Mouse (Mus musculus): ENCODE data around the gene Prickle1.

Gene Prickle1

DNA sequence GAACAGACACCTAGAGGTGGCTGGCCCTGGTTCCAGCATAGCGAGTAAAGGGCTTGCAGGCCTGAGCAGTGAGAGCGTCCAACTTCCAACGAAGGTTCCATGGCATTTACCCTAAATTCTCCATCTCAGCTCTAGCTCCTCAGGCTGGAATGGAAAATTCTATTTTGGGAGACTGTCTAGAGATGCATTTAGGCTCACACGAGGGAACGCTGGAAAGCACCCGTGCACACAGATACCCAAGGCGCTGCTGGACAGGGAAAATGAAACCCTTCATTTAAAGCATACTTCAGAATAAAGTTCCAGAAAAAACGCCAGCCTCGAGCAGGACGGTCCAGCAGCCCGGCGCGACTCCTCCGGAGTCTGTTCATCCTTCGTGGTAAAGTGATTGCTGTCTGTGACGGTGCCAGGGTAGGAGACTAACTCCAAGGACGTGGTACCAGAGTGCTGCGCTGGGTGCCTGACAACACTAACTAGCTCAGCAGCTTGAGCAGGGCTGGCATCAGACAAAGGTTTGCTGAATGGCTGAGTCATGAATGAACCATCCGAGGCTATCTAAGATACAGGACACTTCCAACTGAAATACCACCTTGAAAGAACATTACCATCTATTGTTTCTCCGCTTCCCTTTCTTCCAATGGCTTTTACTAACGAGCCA is 57.0 kb downstream of the Prickle1 start:
- no peak for DNase-seq

DNA sequence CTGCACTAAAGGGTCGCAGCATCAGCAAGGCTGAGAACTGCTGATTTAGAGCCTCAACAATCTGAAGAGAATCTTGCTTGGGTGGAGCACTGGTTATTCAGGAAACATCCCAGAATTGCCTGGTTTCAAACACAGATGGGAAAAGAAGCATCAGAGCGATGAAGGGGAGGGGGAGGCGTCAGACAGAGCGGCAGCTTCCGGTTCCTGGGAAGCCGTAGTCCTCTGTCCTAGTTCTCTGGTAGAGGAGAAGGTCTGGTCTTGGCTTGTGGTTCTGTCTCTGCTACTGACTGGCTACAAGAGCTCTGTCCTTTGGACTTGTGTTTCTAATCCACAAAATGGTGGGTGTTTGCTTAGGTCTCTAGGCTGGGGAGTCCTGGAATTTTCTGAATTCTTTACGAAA is 57.9 kb downstream of the Prickle1 start:
- DNase-seq = no peak

DNA sequence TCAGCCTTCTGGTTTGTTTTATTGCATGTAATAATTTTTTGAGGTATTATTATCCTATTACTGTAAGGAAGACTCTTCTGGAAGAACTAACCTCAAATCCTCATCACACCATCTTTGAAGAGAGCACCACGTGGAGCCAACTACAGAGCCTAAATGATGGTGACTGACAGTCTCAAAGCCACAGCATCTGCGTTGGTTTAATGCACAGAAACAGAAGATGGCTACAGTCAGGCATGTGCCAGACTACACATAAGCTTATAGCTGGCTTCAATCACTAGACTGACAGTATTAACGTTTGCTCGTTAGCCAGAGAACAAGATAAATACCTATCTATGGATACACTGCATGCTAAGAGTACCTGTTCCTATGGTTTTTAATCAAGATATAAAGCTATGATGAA is 59.5 kb downstream of the Prickle1 start:
- DNase-seq = no peak

DNA sequence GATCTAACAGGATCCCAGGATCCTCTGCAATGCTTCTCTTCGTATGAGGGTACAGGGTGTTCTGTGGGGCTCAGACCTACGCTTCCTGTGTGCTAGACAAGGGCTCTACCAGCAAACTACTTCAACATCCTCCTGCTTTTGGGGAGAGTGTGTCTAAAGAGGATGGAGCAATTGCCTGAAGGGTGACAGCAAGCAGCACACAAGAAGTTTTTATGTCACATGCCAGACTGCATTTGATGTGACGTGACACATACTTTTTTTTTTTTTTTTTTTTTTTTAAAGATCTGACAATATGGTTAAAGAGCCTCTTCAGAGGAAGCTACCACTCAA is 65.0 kb downstream of the Prickle1 start:
- DNase-seq = no peak

DNA sequence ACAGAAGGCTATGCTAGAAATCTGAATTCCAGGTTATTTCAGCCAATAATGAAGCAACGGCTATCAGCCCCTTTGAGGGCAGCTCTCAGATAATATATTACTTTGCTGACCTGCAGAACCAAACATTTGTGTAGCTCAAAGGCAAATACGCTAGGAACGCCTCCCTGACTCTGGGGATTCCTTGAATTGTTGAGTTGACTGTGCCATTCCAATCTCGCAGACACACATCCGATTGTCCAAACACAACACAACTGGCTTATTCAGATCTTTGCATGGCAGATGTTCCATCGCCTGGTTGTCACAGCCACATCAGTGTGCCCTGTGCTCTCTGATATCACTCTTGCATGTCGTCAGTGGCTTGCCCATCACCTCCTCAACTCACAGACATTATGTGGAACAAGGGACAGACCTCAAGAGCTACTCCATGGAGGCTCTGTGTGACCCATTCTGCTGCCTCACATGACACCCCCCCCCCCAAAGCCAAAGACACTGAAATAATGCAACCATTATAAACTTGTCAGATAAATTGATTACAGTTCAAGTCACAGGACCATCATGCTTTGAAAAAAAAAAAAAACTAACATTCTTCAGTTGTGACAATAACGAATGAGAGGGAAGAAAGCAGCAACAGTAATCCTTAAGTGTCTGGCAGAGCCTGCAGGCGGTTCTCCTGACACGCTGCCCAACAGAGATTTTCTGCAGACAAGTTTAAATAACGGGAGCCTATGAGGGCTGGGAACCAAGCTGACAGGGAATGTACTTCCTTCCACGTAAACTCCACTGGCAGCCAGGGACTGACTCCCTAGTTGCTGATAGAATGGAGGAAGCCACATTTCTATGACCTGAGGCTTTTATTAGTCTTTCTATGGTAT is 65.6 kb downstream of the Prickle1 start:
- no peak for DNase-seq

DNA sequence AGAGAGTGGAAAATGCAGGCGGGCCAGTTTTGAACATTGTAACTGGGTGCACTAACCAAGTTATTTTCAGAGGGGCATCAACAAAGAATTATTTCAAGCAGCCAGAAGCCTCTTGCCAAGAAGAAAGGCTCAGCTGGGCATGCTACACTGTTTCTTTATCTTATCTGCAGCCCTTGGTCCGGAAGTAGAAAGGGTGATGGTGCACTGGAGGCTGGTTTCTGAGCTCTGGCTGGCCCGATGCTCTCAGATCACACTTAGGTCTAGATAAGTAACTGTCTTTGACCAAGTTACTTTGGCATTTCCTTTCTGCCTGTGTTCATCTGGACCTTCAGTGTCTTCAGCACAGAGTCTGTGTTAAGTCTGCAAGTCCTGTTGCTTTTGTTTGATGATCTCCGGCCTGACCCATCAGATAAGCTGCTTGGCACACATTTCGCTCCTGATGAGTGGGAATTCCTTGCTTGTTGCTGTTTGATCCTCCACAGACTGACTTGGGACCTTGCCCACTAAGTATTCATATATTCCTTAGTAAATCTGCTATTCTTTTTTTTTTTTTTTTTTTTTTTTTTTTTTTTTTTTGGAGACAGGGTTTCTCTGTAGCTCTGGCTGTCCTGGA is 70.3 kb downstream of the Prickle1 start:
- no peak for DNase-seq

DNA sequence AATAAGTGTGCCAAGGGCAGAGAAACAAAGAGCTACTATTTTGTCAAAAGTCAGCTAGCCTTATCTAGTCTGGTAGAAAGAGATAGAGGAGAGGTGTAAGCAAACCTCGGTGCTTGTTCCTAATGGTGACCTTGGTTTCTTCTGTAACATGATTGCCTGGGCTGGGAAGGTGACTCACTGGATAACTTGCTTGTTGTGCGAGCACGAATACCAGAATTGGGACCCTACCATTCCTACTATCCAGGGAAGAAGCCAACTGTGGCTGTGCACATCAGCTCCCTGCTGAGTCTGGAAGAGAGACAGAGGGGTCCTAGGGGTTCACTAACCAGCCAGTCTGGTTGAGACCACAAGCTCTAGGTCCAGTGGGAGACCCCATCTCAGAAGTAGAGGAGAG is 73.9 kb downstream of the Prickle1 start:
- no peak for DNase-seq

DNA sequence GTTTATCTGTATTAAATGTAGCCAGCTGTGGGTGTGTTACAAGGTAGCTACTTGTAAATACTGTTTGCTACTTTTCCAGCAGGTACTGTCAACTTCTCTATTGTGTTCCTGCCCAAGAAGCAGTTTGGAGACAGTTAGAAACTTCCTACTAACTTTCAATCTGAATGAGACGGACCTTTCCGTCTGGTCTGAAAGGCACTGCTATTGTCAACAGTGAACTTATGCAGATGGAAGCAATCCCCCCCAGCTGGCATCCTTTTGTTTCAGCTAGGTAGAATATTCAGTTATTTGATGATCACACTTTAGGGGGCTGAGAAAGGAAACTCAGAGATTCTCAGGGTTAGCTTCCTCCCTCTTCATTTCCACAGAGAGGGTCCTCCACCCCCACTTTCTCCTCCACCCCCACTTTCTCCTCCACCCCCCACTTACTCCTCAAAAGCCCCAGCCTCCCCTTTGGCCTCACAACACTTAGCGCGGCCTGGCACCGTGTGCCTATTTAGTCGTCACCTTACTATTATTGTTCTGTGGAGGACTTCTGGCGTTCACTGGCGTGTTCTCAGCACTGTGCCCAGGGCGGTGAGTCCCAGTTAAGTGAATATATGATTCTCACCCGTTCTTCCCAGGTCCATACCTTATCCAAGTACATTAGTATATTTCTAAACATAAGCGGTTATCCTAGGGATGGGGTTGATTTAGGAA is 74.5 kb downstream of the Prickle1 start:
- no peak for DNase-seq

DNA sequence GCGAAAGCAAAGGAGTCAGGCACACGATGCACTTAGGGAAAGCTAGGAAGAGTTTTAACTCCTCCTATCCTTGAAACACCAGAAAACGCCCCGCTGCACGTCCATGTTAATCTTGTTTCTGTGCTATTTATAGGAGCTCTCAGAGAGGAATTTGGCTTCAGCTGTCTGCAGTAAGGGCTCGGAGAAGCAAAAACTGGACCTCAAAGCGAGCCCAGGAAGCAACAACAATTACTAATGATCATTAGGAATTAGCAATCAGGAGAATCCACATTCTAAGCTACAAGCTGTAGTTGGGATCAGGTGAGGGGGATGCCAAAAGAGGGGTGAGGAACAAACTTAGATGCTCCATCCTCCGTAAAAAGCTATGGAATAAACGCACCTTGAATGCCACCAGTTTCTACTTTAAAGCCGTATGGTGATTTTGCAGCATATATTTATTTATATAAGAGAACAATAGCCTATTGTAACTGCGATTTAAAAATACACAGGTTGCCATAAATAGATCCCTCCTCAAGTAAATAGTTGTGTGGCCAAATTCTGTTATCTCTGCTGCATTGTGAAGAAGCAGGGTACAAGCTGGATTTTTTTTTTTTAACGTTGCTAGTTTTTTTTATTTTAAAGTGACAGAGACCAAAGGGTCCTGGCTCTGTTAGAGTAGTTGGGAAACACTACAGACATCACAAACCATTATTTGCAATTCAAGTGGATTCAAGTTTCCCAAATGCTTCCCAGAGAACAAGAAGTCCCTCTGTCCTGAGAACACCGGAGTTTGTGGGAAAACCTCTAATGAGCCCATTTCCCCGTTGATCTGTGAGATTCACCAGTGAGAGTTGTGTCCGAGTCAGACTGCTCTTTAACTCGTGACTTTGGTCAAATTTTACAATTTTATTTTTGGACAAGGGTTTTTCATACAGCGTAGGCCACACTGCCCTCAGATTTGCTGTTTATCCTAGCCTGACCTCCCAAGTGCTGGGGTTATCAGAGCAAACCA is 75.6 kb downstream of the Prickle1 start:
- no peak for DNase-seq

DNA sequence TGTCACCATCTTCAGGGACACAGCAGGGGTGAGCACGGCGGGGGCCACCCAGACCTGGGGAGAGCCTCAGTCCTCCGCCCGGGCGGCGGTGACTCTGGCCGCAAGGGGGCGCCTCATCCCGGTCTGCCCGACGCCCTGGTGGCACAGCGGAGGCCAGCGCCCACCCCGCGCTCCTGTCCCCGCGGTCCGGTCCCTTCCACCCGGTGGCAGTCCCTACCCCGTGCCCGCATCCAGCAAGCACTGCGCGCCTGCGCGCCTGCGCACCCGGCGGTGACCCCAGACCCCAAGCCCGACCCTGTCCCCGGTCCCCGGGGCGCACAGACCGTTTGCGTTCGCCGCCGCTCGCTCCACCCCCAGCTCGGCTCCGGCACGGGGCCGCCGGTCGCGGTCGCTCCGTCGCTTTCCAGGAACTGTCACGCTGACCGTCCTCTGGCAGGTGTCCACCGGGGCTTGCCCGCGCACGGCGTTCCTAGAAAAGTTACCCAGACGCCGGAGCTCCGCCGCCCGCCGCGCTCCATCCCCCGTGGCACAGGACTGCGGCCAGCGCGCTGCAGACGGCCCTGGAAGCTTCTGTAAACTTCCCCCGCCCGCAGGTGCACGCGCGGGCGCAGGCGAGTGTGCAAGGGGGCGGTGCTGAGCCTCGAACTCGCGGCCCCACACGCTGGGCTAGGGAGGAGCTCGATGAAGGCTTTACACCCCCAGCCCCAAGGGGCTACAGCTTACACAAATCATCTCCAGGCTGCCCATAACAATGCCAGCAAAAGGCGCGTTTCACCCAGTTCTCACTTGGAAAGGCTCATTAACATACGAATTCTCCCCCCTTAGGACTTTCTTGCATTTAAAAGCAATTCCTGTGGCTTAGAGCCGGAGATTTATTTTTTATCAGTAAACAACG is 76.5 kb downstream of the Prickle1 start:
- peak; percentile 74 to 78 for DNase-seq

DNA sequence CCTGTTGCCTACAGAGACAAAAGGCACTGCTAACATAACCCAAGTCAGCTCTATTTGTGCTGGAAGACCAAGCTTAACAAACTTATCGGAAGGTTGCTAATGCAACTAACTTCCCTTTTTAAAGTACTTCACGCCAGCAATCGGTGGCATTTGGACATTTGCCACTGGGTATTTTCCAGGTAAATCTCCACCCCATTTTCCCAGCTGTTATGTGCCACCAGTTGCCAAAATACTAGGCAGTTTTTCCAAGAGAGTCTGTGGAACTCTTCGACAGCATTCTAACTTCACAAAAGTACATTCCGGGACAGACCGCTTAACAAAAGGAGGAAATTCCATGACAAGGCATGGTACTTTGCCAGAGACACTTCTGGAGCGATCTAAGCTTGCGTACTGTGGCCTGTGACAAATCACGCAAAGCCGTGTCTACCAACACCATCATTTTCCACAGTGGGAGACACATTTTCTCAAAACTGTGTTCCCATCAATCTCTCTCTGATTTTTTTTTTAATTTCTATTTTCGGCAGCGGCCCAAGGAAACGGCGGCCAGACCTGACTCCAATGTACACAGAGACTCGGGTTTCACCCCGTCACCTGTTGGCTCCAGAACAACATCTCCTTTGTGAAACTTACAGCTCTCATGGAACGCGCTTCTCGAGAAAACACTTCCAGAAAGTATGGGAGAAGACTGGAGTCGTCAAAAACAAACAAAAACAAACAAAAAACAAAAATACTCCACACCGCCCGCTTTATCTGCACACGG is 77.4 kb downstream of the Prickle1 start:
- no peak for DNase-seq

DNA sequence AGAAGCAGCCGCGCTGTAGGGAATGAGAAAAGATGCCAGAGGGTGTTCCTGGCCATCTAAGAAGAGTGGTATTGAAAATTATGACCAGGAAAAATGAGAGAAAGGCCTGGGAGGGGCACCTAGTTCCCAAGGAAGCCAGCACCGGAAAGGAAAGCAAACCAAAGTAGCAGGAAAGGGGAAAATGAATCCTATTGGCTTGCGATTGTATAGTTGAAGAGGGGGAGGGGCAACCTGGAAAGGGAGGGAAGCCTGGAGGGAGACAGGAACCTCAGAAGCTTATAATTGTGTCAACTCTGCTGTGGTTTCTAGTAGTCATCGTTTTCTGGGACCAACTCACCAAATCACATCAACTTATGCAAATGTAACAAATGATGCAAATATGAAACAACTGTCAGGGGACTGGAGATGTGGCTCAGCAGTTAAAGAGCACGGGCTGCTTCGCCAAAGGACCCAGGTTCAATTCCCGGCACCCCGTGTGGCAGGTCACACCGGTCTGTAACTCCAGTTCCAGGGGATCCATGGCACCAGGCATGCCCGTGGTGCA is 78.6 kb downstream of the Prickle1 start:
- no peak for DNase-seq

DNA sequence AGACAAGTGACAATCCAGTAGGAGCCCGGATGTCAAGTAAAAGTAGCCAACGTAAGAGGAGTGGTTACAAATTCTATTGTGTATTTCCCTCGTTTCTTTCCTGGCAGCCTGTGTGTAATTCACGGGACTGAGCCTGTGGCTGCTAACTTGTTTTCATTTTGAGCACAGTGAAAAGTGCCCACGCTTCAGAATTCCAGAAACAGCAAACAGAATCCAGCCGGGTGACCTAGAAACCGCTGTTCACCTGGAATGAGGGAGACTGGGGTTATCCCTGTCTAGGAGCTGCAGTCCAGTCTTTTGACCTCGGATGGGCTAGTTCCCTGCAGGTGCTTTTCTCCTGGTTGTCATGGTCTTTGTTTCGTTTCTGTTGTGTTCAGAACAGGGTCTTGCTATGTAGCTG is 80.4 kb downstream of the Prickle1 start:
- DNase-seq = no peak

DNA sequence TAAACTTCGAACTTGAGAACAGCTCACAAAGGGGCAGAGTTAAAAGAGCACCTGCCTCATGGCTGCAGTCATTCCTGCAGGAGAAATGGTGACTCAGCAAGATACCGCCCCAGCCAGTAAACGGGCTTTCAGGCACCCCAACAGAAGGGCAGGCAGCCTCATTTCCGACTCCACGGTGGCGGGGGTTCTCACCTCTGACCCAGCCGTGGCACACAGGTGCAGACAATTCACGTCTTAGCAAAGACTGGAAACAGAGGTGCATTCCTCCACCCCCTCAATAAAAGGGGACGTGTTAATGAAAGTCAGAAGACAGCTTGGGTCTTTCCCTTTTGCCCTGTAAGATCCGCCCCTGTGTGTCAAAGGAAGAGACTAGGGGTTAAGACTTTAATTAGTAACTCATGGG is 81.8 kb downstream of the Prickle1 start:
- no peak for DNase-seq

DNA sequence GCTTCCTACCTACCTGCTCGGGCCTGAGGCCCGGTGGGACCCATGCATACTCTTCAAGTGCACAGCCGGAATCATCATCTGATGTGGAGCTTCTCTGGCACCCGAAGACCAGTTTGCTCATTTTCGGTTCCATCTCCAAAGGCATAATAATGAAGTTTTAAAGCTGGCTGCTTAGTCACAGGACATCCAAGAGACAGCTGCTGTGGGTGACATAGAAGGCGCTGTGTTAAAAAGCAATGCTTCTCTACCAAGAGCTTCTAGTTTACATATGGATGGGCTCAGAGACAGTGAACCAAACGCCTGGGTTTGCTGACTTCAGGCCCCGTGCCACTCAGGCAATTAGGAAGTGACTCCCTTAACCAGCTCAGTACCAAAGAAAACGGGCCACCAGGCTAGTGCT is 83.3 kb downstream of the Prickle1 start:
- no peak for DNase-seq

DNA sequence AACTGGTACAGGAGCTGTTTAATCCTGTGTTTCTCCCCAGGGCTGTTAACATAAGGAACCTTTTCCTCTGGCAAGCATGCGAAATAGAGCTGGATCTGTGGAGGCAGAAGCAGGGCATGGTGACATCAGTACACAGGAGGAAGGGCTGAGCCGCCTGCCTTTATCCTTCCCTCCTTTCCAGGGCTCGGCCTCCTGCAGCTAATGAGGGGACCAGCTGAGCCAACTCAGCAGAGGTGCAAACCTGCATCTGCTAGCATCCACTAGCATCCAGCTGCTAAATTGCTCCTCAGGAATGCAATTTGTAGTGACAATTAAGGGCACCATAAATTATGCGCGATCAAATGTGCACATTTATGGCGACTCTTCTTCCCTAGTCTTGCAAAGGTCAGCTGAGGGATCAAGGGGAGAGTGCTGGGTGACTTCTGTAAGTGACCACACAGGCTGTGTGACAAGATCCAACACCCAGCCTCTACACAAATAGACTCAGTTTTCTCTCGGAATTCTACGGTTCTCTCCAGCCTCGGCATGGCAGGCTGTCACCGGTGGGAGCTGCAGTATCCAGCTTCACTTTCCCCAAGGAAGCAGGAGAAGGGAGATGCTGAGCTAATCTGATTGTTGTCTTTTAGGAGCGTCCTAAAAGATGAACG is 84.9 kb downstream of the Prickle1 start:
- DNase-seq = no peak

DNA sequence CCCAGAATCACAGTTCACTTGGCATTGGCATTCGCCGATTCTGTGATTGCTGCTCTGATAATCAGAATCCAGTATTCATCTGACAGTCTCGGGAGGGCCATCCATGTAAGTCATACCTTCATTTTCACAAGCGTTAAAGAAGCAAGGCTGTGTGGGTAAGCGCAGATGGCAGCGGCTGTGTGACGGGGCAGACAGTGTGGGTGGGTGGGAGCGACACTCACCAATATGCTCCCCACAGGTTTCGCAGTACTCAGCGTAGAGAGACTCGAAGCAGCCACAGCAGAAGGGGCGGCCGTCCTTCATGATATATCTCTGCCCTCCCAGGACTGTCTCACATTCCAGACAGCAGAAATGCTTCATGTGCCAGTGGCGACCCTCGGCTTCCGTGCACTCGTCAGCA is 90.9 kb downstream of the Prickle1 start:
- no peak for DNase-seq

DNA sequence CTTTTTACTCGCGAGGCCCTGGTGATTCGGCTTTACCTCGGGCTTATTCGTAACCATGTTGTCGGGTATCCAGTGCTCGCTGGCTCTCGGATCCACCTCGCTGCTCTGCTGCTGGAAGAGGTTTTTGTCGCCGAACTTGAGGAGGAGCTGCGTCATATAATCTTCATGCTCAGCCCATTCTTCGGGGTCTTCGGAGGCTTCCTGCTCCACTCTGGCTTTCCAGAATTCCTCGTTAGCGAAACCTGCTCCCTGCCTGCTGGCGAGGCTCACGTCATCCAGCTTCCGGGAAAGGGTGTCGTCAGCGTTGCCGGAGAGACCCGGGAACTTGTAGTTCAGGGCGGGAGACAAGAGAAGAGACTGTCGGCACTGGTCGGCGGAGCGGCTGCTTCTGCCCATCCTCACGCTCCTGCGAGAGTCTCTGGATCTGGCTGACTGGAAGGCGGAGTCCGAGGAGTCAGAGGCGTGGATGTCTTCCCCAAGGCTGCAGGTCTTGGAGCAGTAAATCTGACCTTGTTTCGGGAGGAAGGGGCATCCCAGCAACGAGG is 92.4 kb downstream of the Prickle1 start:
- DNase-seq = no peak

DNA sequence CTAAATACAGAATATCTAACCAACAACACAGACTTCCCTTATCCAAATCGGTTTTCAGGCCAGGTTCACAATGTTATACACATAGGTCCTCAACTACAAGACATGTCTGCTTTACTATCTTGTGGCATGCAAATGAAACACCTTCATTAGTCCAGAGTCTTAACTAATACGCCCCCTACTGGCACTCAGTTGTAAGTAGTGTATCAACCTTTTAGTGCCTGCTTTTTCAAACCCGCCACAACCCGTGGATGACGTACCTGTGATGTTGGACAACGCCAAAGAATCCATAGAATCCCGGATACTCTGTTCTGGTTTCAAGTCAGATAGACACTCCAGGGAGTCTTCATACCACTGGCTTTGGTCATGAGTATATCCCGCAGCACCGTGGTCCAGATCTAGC is 93.0 kb downstream of the Prickle1 start:
- DNase-seq = no peak
